In genomic region chr19:45048644-45049365, GRCm38 (mm10) we compare ENCODE assay signal across 8 mouse cellular contexts. TPM values are rescaled to one million over a fixed set of nuclear protein-coding genes. Genes with fewer than 3 reads are reported as not detected.
DNase-seq lines count a peak whose midpoint lies in the region; ATAC-seq lines count a peak whose summit lies in the region.

No protein-coding gene starts in this region.

- H3K27me3 ChIP-seq in megakaryocyte, embryonic 14.5 days (replicated peaks): peaks cover 29% of the 10 kb centered on the region
- peaks cover 29% of the 10 kb centered on the region for H3K27me3 ChIP-seq in limb, embryonic 13.5 days
- H3K27me3 ChIP-seq in stomach, embryonic 15.5 days (replicated peaks): peaks cover 18% of the 10 kb centered on the region

- no peak for ATAC-seq in megakaryocyte, adult 5-6 weeks (ENCODE audit: poor library complexity, severe bottlenecking)
- no peak for ATAC-seq in limb, embryonic 13.5 days (ENCODE audit: low FRiP score, low read depth)
- no peak for ATAC-seq in stomach, embryonic 15.5 days (ENCODE audit: insufficient read depth, low FRiP score, low read depth)

- peak overlapping the region; percentile 91 for H3K4me3 ChIP-seq in megakaryocyte, embryonic 14.5 days (replicated peaks)
- H3K4me3 ChIP-seq in limb, embryonic 13.5 days: peak overlapping the region; percentile 57
- H3K4me3 ChIP-seq in stomach, embryonic 15.5 days (replicated peaks): peak overlapping the region; percentile 54

- H3K4me2 ChIP-seq in limb, embryonic 13.5 days (replicated peaks): peak overlapping the region; percentile 77
- H3K4me2 ChIP-seq in stomach, embryonic 15.5 days: peak overlapping the region; percentile 92

- H3K9ac ChIP-seq in limb, embryonic 13.5 days: peak overlapping the region; percentile 72; the same call in 1 of the 2 replicates
- no peak overlapping the region for H3K9ac ChIP-seq in stomach, embryonic 15.5 days

- H3K27ac ChIP-seq in limb, embryonic 13.5 days: peak overlapping the region; percentile 84; the same call in 1 of the 2 replicates
- peak overlapping the region; percentile 95 for H3K27ac ChIP-seq in stomach, embryonic 15.5 days

- DNase-seq in cerebellum, postnatal 14 days: peak; percentile 35 to 55
- DNase-seq in cerebellum, adult 8-10 months: no peak
- no peak for DNase-seq in adrenal gland, adult (ENCODE audit: inconsistent age in 2 of 2, low spot score in 1 of 2)
- no peak for DNase-seq in urinary bladder, postnatal 36 days (ENCODE audit: low spot score in 2 of 2)

- H3K9me3 ChIP-seq in megakaryocyte, embryonic 14.5 days: no peaks in the 10 kb centered on the region
- H3K9me3 ChIP-seq in limb, embryonic 13.5 days: no peaks in the 10 kb centered on the region
- H3K9me3 ChIP-seq in stomach, embryonic 15.5 days: no peaks in the 10 kb centered on the region

- peaks cover 46% of the 10 kb centered on the region for H3K36me3 ChIP-seq in megakaryocyte, embryonic 14.5 days (replicated peaks; ENCODE audit: low read length)
- H3K36me3 ChIP-seq in limb, embryonic 13.5 days: peaks cover 35% of the 10 kb centered on the region
- H3K36me3 ChIP-seq in stomach, embryonic 15.5 days: no peaks in the 10 kb centered on the region

- WGBS in limb, embryonic 13.5 days: 74% methylated on average over 12 of the region's 12 CpGs
- WGBS in stomach, embryonic 15.5 days: 73% methylated on average over 12 of the region's 12 CpGs

- peaks cover 63% of the 10 kb centered on the region for H3K4me1 ChIP-seq in megakaryocyte, embryonic 14.5 days
- H3K4me1 ChIP-seq in limb, embryonic 13.5 days: peaks cover 28% of the 10 kb centered on the region
- peaks cover 30% of the 10 kb centered on the region for H3K4me1 ChIP-seq in stomach, embryonic 15.5 days

RNA-seq across cellular contexts. Expression of gene Sfxn3, which starts 1.5 kb away (rescaled TPM):
- polyA plus RNA-seq in megakaryocyte, embryonic 14.5 days (2012; ENCODE audit: insufficient read depth, low replicate concordance): 4.4 TPM in 2 replicates
- total RNA-seq in megakaryocyte, adult 5-6 weeks (2015): 36.9 and 40.7 TPM in 2 replicates
- total RNA-seq in megakaryocyte, adult 5-6 weeks (2017): 9.4 and 10.0 TPM in 2 replicates
- polyA plus RNA-seq in limb, embryonic 13.5 days (2015; fragmentation: Nextera tagmentation; extraction: Ambion mirVana): 26.0 and 26.5 TPM in 2 replicates
- 24.3 and 24.5 TPM in 2 replicates for polyA plus RNA-seq in stomach, embryonic 15.5 days (2015; fragmentation: Nextera tagmentation; extraction: Ambion mirVana)

RNA-seq across cellular contexts. Expression of gene Pdzd7, which starts 3.3 kb away (rescaled TPM):
- 0.02 TPM in 1 of 2 replicates, not detected in the other for polyA plus RNA-seq in megakaryocyte, embryonic 14.5 days (2012; ENCODE audit: insufficient read depth, low replicate concordance)
- not detected in 2 replicates for total RNA-seq in megakaryocyte, adult 5-6 weeks (2015)
- not detected in 2 replicates for total RNA-seq in megakaryocyte, adult 5-6 weeks (2017)
- 0.41 and 0.56 TPM in 2 replicates for polyA plus RNA-seq in limb, embryonic 13.5 days (2015; fragmentation: Nextera tagmentation; extraction: Ambion mirVana)
- polyA plus RNA-seq in stomach, embryonic 15.5 days (2015; fragmentation: Nextera tagmentation; extraction: Ambion mirVana): 0.27 and 0.33 TPM in 2 replicates

RNA-seq across cellular contexts. Expression of gene Kazald1, which starts 26.2 kb away (rescaled TPM):
- 0.54 TPM in 1 of 2 replicates, not detected in the other for polyA plus RNA-seq in megakaryocyte, embryonic 14.5 days (2012; ENCODE audit: insufficient read depth, low replicate concordance)
- 0.23 TPM in 1 of 2 replicates, not detected in the other for total RNA-seq in megakaryocyte, adult 5-6 weeks (2015)
- 0.41 TPM in 1 of 2 replicates, not detected in the other for total RNA-seq in megakaryocyte, adult 5-6 weeks (2017)
- polyA plus RNA-seq in limb, embryonic 13.5 days (2015; fragmentation: Nextera tagmentation; extraction: Ambion mirVana): 18.6 and 20.4 TPM in 2 replicates
- polyA plus RNA-seq in stomach, embryonic 15.5 days (2015; fragmentation: Nextera tagmentation; extraction: Ambion mirVana): 49.2 and 50.1 TPM in 2 replicates

RNA-seq across cellular contexts. Expression of gene Lzts2, which starts 34.6 kb away (rescaled TPM):
- 59.9 and 91.6 TPM in 2 replicates for polyA plus RNA-seq in megakaryocyte, embryonic 14.5 days (2012; ENCODE audit: insufficient read depth, low replicate concordance)
- 0.32 and 0.36 TPM in 2 replicates for total RNA-seq in megakaryocyte, adult 5-6 weeks (2015)
- total RNA-seq in megakaryocyte, adult 5-6 weeks (2017): 0.37 and 0.51 TPM in 2 replicates
- 68.8 and 68.9 TPM in 2 replicates for polyA plus RNA-seq in limb, embryonic 13.5 days (2015; fragmentation: Nextera tagmentation; extraction: Ambion mirVana)
- 65.5 and 69.9 TPM in 2 replicates for polyA plus RNA-seq in stomach, embryonic 15.5 days (2015; fragmentation: Nextera tagmentation; extraction: Ambion mirVana)

RNA-seq across cellular contexts. Expression of gene Mrpl43, which starts 42.6 kb away (rescaled TPM):
- 76.4 and 192 TPM in 2 replicates for polyA plus RNA-seq in megakaryocyte, embryonic 14.5 days (2012; ENCODE audit: insufficient read depth, low replicate concordance)
- total RNA-seq in megakaryocyte, adult 5-6 weeks (2015): 35.9 and 47.9 TPM in 2 replicates
- total RNA-seq in megakaryocyte, adult 5-6 weeks (2017): 25.3 and 29.3 TPM in 2 replicates
- 69.2 and 76.3 TPM in 2 replicates for polyA plus RNA-seq in limb, embryonic 13.5 days (2015; fragmentation: Nextera tagmentation; extraction: Ambion mirVana)
- 70.4 and 71.2 TPM in 2 replicates for polyA plus RNA-seq in stomach, embryonic 15.5 days (2015; fragmentation: Nextera tagmentation; extraction: Ambion mirVana)

Comparison
In these comparisons a context has a peak if more than half of its experiments do, and no peak if none do; other contexts are left out.
1. DNase-seq: peak in cerebellum, postnatal 14 days (2 of 2); none in cerebellum, adult 8-10 months (single experiment), adrenal gland, adult (0 of 2) and urinary bladder, postnatal 36 days (0 of 2).
2. RNA of gene Kazald1, which starts 26.2 kb away (polyA plus RNA-seq): 49.2 to 50.1 TPM in stomach, embryonic 15.5 days and 18.6 to 20.4 TPM in limb, embryonic 13.5 days; 0.54 TPM in megakaryocyte, embryonic 14.5 days; every median in the first group is over 10 times any median in the second.
3. Peak in every context shown above with its lines, with median percentiles within 50 percentile points of each other: H3K4me3 ChIP-seq.